Mouse (Mus musculus) kidney, embryonic 14.5 days (tissue): ENCODE data around the gene Ppil1. TPM values are rescaled to one million over a fixed set of nuclear protein-coding genes. Genes with fewer than 3 reads are reported as not detected.
A peak's percentile ranks its signal among the peaks of the same experiment; 100 is the strongest.
"Not testable (repeated sequence)": the region's sequence is repeated elsewhere in the genome, so short reads cannot be mapped to it uniquely, and the experiment has no call there.

ENCODE experiments used
- ATAC-seq: fragments of 200-750 bp; cut with Nextera tagmentation; 2 replicates; pipeline ENCODE4 v1.8.0; 2017; ENCODE audit warnings: moderate number of reproducible peaks, mild to moderate bottlenecking, moderate TSS enrichment, moderate library complexity; ENCODE audit not compliant: low FRiP score, low TSS enrichment
- H3K27ac ChIP-seq: fragments of 300-500 bp; sonication (generic); 2 replicates; pipeline ENCODE4 v1.5.1; 2014; ENCODE audit warnings: low read depth, mild to moderate bottlenecking, low read length, moderate library complexity, mixed read lengths
- H3K27me3 ChIP-seq: fragments of 300-500 bp; sonication (generic); 2 replicates; pipeline ENCODE4 v1.6.1; 2014; ENCODE audit warnings: mild to moderate bottlenecking, low read length; ENCODE audit not compliant: control insufficient read depth, insufficient read depth
- H3K36me3 ChIP-seq: fragments of 300-500 bp; sonication (generic); 2 replicates; pipeline ENCODE4 v1.6.1; 2014; ENCODE audit warnings: low read length, mixed read lengths; ENCODE audit not compliant: control insufficient read depth, insufficient read depth
- H3K4me1 ChIP-seq: fragments of 300-500 bp; sonication (generic); 2 replicates; pipeline ENCODE4 v1.6.1; 2014; ENCODE audit warnings: low read length, mixed read lengths; ENCODE audit not compliant: control insufficient read depth, insufficient read depth
- H3K4me2 ChIP-seq: fragments of 300-500 bp; sonication (generic); replicated peaks from 2 replicates; pipeline ENCODE4 v1.6.1; 2014; ENCODE audit warnings: low read depth, mild to moderate bottlenecking, low read length
- H3K4me3 ChIP-seq: fragments of 300-500 bp; sonication (generic); 2 replicates; pipeline ENCODE4 v1.5.1; 2014; ENCODE audit warnings: mild to moderate bottlenecking, low read length
- H3K9ac ChIP-seq: fragments of 300-500 bp; sonication (generic); 2 replicates; pipeline ENCODE4 v1.6.1; 2014; ENCODE audit warnings: low read depth, mild to moderate bottlenecking, low read length, moderate library complexity
- H3K9me3 ChIP-seq: fragments of 300-500 bp; sonication (generic); 2 replicates; pipeline ENCODE4 v1.6.1; 2016; ENCODE audit warnings: low read length; ENCODE audit not compliant: control insufficient read depth
- WGBS: fragments of 180-500 bp; shearing (Covaris S2); extraction: QIAGEN DNeasy Blood & Tissue Kit; methylation state at CpG from one replicate; pipeline ENCODE4 v1.1.7; 2014; 5-methylcytosine and 5-hydroxymethylcytosine counted together
- polyA plus RNA-seq: library from polyadenylated mRNA; unstranded; fragments of >200 nt; fragmentation: Nextera tagmentation; extraction: Ambion mirVana; gene quantifications from 2 replicates; pipeline ENCODE4 v1.2.1, GENCODE M21; 2014

The Ppil1 gene
- polyA plus RNA-seq, 1 experiment from 2014 or later = 169 TPM

GRCm38 (mm10) chr17:29269349-29269706 lies 5.3 kb upstream of the Ppil1 start:
- Histone ChIP-seq H3K4me3 (peak overlapping the region; percentile 89), H3K9me3 (no peaks in the 10 kb centered on the region), H3K27ac (peak overlapping the region; percentile 91), H3K4me2 (peak overlapping the region; percentile 61), H3K27me3 (no peaks in the 10 kb centered on the region), H3K4me1 (peaks cover 18% of the 10 kb centered on the region), H3K36me3 (no peaks in the 10 kb centered on the region), H3K9ac (peak overlapping the region; percentile 96)
- 23% methylated on average over 10 of the region's 10 CpGs for WGBS
- ATAC-seq = no peak

GRCm38 (mm10) chr17:29268682-29269348 lies 4.8 kb upstream of the Ppil1 start, which contains the start of gene BC004004:
BC004004 (plus strand) TSS chr17:29268788.
- peak; percentile 85 for ATAC-seq
- peaks cover 20% of the 10 kb centered on the region for H3K4me1 ChIP-seq
- H3K27me3 ChIP-seq = no peaks in the 10 kb centered on the region
- no peaks in the 10 kb centered on the region for H3K36me3 ChIP-seq
- peak within 1 kb of the TSS; percentile 96 for H3K9ac ChIP-seq
- no peaks in the 10 kb centered on the region for H3K9me3 ChIP-seq
- peak within 1 kb of the TSS; percentile 91 for H3K27ac ChIP-seq
- H3K4me3 ChIP-seq = peak within 1 kb of the TSS; percentile 89
- under 1% methylated on average over 57 of the region's 63 CpGs for WGBS
- peak within 1 kb of the TSS; percentile 61 for H3K4me2 ChIP-seq

GRCm38 (mm10) chr17:29267931-29268681 lies 4.1 kb upstream of the Ppil1 start:
- Histone ChIP-seq H3K4me1 (peaks cover 21% of the 10 kb centered on the region), H3K27me3 (no peaks in the 10 kb centered on the region), H3K9ac (peak overlapping the region; percentile 96; the same call in 1 of the 2 replicates), H3K4me2 (peak overlapping the region; percentile 61), H3K9me3 (no peaks in the 10 kb centered on the region), H3K36me3 (no peaks in the 10 kb centered on the region), H3K27ac (peak overlapping the region; percentile 91), H3K4me3 (peak overlapping the region; percentile 89)
- 0 out of 2 replicates have a peak, but pooled peaks have one; percentile 5 for ATAC-seq
- 52% methylated on average over 6 of the region's 6 CpGs for WGBS

GRCm38 (mm10) chr17:29267040-29267439 lies 3.1 kb upstream of the Ppil1 start:
- not testable (repeated sequence) for H3K9ac ChIP-seq, H3K4me3 ChIP-seq, H3K36me3 ChIP-seq, H3K4me2 ChIP-seq, H3K27ac ChIP-seq, H3K9me3 ChIP-seq, H3K27me3 ChIP-seq, ATAC-seq
- peaks cover 27% of the 10 kb centered on the region for H3K4me1 ChIP-seq
- 82% methylated on average over 2 of the region's 2 CpGs for WGBS

- peaks cover 36% of the 10 kb centered on the region for H3K4me1 ChIP-seq
- peak overlapping the region; percentile 83 for H3K4me2 ChIP-seq
- H3K9me3 ChIP-seq = no peaks in the 10 kb centered on the region
- 82% methylated on average over 5 of the region's 5 CpGs for WGBS
- peaks cover 17% of the 10 kb centered on the region for H3K36me3 ChIP-seq
- H3K27me3 ChIP-seq = no peaks in the 10 kb centered on the region
- H3K27ac ChIP-seq = peak overlapping the region; percentile 100
- H3K9ac ChIP-seq = peak overlapping the region; percentile 85; the same call in 1 of the 2 replicates
- ATAC-seq = no peak
- H3K4me3 ChIP-seq = 0 out of 2 replicates have a peak overlapping the region, but pooled peaks have one; percentile 79
Measured at GRCm38 (mm10) chr17:29264760-29265159, 774 bp upstream of the Ppil1 start.

- no peak; the same call in none of the 2 replicates for ATAC-seq
- WGBS = under 1% methylated on average over 14 of the region's 14 CpGs
Measured at GRCm38 (mm10) chr17:29263417-29263816, 569 bp downstream of the Ppil1 start.

GRCm38 (mm10) chr17:29262259-29262649 lies 1.7 kb downstream of the Ppil1 start:
- H3K27ac ChIP-seq = no peak overlapping the region
- no peak for ATAC-seq
- WGBS = 49% methylated on average over 2 of the region's 2 CpGs

More at GRCm38 (mm10) chr17:29263417-29263816, 569 bp downstream of the Ppil1 start:
- H3K27ac ChIP-seq = peak overlapping the region; percentile 100
- peaks cover 32% of the 10 kb centered on the region for H3K4me1 ChIP-seq
- peak overlapping the region; percentile 83 for H3K4me2 ChIP-seq
- H3K27me3 ChIP-seq = no peaks in the 10 kb centered on the region
- peak overlapping the region; percentile 85 for H3K9ac ChIP-seq
- H3K36me3 ChIP-seq = peaks cover 25% of the 10 kb centered on the region
- H3K9me3 ChIP-seq = no peaks in the 10 kb centered on the region
- peak overlapping the region; percentile 79 for H3K4me3 ChIP-seq

GRCm38 (mm10) chr17:29261603-29262258 lies 2.3 kb downstream of the Ppil1 start:
- H3K27me3 ChIP-seq = no peaks in the 10 kb centered on the region
- peaks cover 32% of the 10 kb centered on the region for H3K4me1 ChIP-seq
- WGBS = 86% methylated on average over 22 of the region's 22 CpGs
- no peak for ATAC-seq
- peak overlapping the region; percentile 83 for H3K4me2 ChIP-seq
- no peaks in the 10 kb centered on the region for H3K9me3 ChIP-seq
- H3K27ac ChIP-seq = no peak overlapping the region
- no peak overlapping the region for H3K9ac ChIP-seq
- peaks cover 41% of the 10 kb centered on the region for H3K36me3 ChIP-seq
- H3K4me3 ChIP-seq = 0 out of 2 replicates have a peak overlapping the region, but pooled peaks have one; percentile 4

More at GRCm38 (mm10) chr17:29262259-29262649, 1.7 kb downstream of the Ppil1 start:
- Histone ChIP-seq H3K9ac (peak overlapping the region; percentile 8; the same call in 1 of the 2 replicates), H3K9me3 (no peaks in the 10 kb centered on the region), H3K4me3 (peak overlapping the region; percentile 79; the same call in 1 of the 2 replicates), H3K4me1 (peaks cover 27% of the 10 kb centered on the region), H3K4me2 (peak overlapping the region; percentile 83), H3K27me3 (no peaks in the 10 kb centered on the region), H3K36me3 (peaks cover 37% of the 10 kb centered on the region)
